ENCODE assay signal across 31 mouse cellular contexts in the genomic region with DNA sequence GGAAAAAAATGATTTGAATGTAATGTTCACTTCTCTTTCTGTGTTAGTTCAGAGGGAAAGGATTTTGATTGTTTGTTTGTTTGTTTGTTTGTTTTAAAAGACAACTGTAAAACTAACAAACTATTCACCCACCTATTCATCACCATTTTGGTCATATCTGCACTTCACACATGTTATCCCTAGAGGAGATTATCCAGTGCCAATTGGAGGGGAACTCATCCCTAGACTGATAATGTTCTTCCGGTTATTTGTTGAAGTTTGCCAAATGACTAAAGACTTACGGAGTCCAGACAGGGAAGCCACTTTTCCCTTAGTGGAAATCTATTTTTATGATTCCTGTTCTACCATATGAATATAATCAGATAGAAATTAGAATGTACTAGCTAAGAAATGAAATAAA.
"Had no signal": no experiment of that assay in that cellular context is flagged by ENCODE, and none has a peak within 500 bp of the region (broad histone marks: within the 10 kb centered on the region; RNA-seq: fewer than 3 reads in every experiment).

No protein-coding gene starts in this region.

- H3K4me3 ChIP-seq: limb, embryonic 10.5 days; limb, embryonic 12.5 days; limb, embryonic 13.5 days; limb, embryonic 15.5 days; liver, embryonic 12.5 days; liver, embryonic 13.5 days; liver, embryonic 15.5 days; lung, embryonic 15.5 days; megakaryocyte, embryonic 14.5 days; midbrain, embryonic 12.5 days; midbrain, embryonic 13.5 days; midbrain, embryonic 15.5 days; myocyte; neural tube, embryonic 12.5 days; neural tube, embryonic 13.5 days had no signal

- H3K9me3 ChIP-seq: limb, embryonic 10.5 days; limb, embryonic 12.5 days; limb, embryonic 13.5 days; limb, embryonic 15.5 days; liver, embryonic 12.5 days; liver, embryonic 13.5 days; liver, embryonic 15.5 days; lung, embryonic 15.5 days; megakaryocyte, embryonic 14.5 days; midbrain, embryonic 12.5 days; midbrain, embryonic 13.5 days; midbrain, embryonic 15.5 days; neural tube, embryonic 12.5 days; neural tube, embryonic 13.5 days had no signal

- ATAC-seq: liver, embryonic 12.5 days; liver, postnatal 0 days; lung, postnatal 0 days; midbrain, embryonic 13.5 days; midbrain, embryonic 15.5 days; midbrain, embryonic 16.5 days had no signal

- H3K4me1 ChIP-seq: limb, embryonic 10.5 days; limb, embryonic 12.5 days; limb, embryonic 13.5 days; limb, embryonic 15.5 days; liver, embryonic 12.5 days; liver, embryonic 13.5 days; liver, embryonic 15.5 days; lung, embryonic 15.5 days; megakaryocyte, embryonic 14.5 days; midbrain, embryonic 12.5 days; midbrain, embryonic 15.5 days; neural tube, embryonic 12.5 days; neural tube, embryonic 13.5 days had no signal

- H3K27me3 ChIP-seq: limb, embryonic 13.5 days; limb, embryonic 15.5 days; liver, embryonic 12.5 days; liver, embryonic 13.5 days; liver, embryonic 15.5 days; lung, embryonic 15.5 days; megakaryocyte, embryonic 14.5 days; midbrain, embryonic 12.5 days; midbrain, embryonic 13.5 days; midbrain, embryonic 15.5 days; neural tube, embryonic 12.5 days; neural tube, embryonic 13.5 days had no signal

- H3K4me2 ChIP-seq: limb, embryonic 12.5 days; limb, embryonic 13.5 days; limb, embryonic 15.5 days; liver, embryonic 11.5 days; liver, embryonic 12.5 days; liver, embryonic 13.5 days; liver, embryonic 15.5 days; lung, embryonic 14.5 days; lung, embryonic 15.5 days; midbrain, embryonic 11.5 days; midbrain, embryonic 12.5 days; midbrain, embryonic 13.5 days; midbrain, embryonic 15.5 days; neural tube, embryonic 12.5 days; neural tube, embryonic 13.5 days had no signal

- H3K36me3 ChIP-seq: limb, embryonic 10.5 days; limb, embryonic 12.5 days; limb, embryonic 13.5 days; limb, embryonic 15.5 days; liver, embryonic 12.5 days; liver, embryonic 13.5 days; liver, embryonic 15.5 days; lung, embryonic 15.5 days; midbrain, embryonic 12.5 days; midbrain, embryonic 13.5 days; midbrain, embryonic 15.5 days; neural tube, embryonic 12.5 days; neural tube, embryonic 13.5 days had no signal

- H3K27ac ChIP-seq: limb, embryonic 10.5 days; limb, embryonic 12.5 days; limb, embryonic 13.5 days; limb, embryonic 15.5 days; liver, embryonic 12.5 days; liver, embryonic 13.5 days; liver, embryonic 14.5 days; liver, embryonic 15.5 days; lung, embryonic 15.5 days; macrophage; midbrain, embryonic 12.5 days; midbrain, embryonic 13.5 days; midbrain, embryonic 15.5 days; neural tube, embryonic 12.5 days; neural tube, embryonic 13.5 days had no signal

- H3K9ac ChIP-seq: limb, embryonic 12.5 days; limb, embryonic 13.5 days; limb, embryonic 15.5 days; liver, embryonic 12.5 days; liver, embryonic 13.5 days; liver, embryonic 14.5 days; liver, embryonic 15.5 days; liver, postnatal 0 days; lung, embryonic 14.5 days; lung, embryonic 15.5 days; midbrain, embryonic 12.5 days; midbrain, embryonic 13.5 days; midbrain, embryonic 15.5 days; neural tube, embryonic 12.5 days; neural tube, embryonic 13.5 days had no signal

- DNase-seq: liver; liver, embryonic 13.5 days; liver, postnatal 0 days; lung, adult 18-20 months; lung, adult 2 months; lung, embryonic 14.5 days; lung, postnatal 10 days; lung, postnatal 14 days; lung, postnatal 36 days; lung, postnatal 4 days; midbrain, embryonic 14.5 days had no signal
